Mouse (Mus musculus) layer of hippocampus, adult 11-12 months (tissue): ENCODE data around the gene Cd164.

ENCODE experiments used
- DNase-seq: peaks from one replicate; pipeline ENCODE4 v3.0.0; 2022; ENCODE audit warnings: low spot score

Cd164 gene

GRCm38 (mm10) chr10:41518981-41519618, at the start of gene Cd164:
TSS of gene Cd164 (plus strand) at chr10:41519414.
- DNase-seq = peak; percentile 92

GRCm38 (mm10) chr10:41470693-41471092, 48.5 kb upstream of the Cd164 start:
- DNase-seq = no peak

GRCm38 (mm10) chr10:41472534-41472933, 46.7 kb upstream of the Cd164 start:
- DNase-seq = no peak

GRCm38 (mm10) chr10:41472962-41473481, 46.2 kb upstream of the Cd164 start:
- no peak for DNase-seq

- DNase-seq = no peak
Measured at GRCm38 (mm10) chr10:41473782-41474468, 45.3 kb upstream of the Cd164 start.

- DNase-seq = no peak
Measured at GRCm38 (mm10) chr10:41474981-41475391, 44.2 kb upstream of the Cd164 start.

- DNase-seq = peak; percentile 58
Measured at GRCm38 (mm10) chr10:41476171-41477017, 42.8 kb upstream of the Cd164 start, which contains the start of gene Mical1. TSS of gene Mical1 (plus strand) at chr10:41476314.

- DNase-seq = no peak
Measured at GRCm38 (mm10) chr10:41477018-41477277, 42.3 kb upstream of the Cd164 start.

- peak; percentile 55 for DNase-seq
Measured at GRCm38 (mm10) chr10:41477278-41478181, 41.7 kb upstream of the Cd164 start.

- no peak for DNase-seq
Measured at GRCm38 (mm10) chr10:41479961-41480360, 39.3 kb upstream of the Cd164 start.

GRCm38 (mm10) chr10:41480938-41481880, 38.0 kb upstream of the Cd164 start:
- DNase-seq = no peak

GRCm38 (mm10) chr10:41482446-41482845, 36.8 kb upstream of the Cd164 start:
- no peak for DNase-seq

GRCm38 (mm10) chr10:41485778-41486177, 33.4 kb upstream of the Cd164 start:
- DNase-seq = no peak

- DNase-seq = no peak
Measured at GRCm38 (mm10) chr10:41486506-41487170, 32.6 kb upstream of the Cd164 start.

GRCm38 (mm10) chr10:41488877-41489276, 30.3 kb upstream of the Cd164 start:
- no peak for DNase-seq

- DNase-seq = no peak
Measured at GRCm38 (mm10) chr10:41489294-41489693, 29.9 kb upstream of the Cd164 start.

- peak; percentile 94 for DNase-seq
Measured at GRCm38 (mm10) chr10:41489708-41490517, 29.3 kb upstream of the Cd164 start, which contains the start of the genes Smpd2 and Ppil6. TSS of gene Smpd2 (minus strand) at chr10:41490369. TSS of gene Ppil6 (plus strand) at chr10:41490439.

GRCm38 (mm10) chr10:41490518-41490873, 28.7 kb upstream of the Cd164 start:
- DNase-seq = no peak

- DNase-seq = no peak
Measured at GRCm38 (mm10) chr10:41491111-41491510, 28.1 kb upstream of the Cd164 start.
